Mouse (Mus musculus): ENCODE measurements around the gene Aldh5a1.

Gene Aldh5a1

GRCm38 (mm10) chr13:24933199-24933598 is 4.3 kb downstream of the Aldh5a1 start:
- DNase-seq (ENCODE audit: low read depth, low spot score): no peak

GRCm38 (mm10) chr13:24930591-24930990 is 6.9 kb downstream of the Aldh5a1 start:
- DNase-seq (ENCODE audit: low read depth, low spot score): no peak

- no peak for DNase-seq (ENCODE audit: low read depth, low spot score)
Measured at GRCm38 (mm10) chr13:24923991-24924390, 13.5 kb downstream of the Aldh5a1 start.

GRCm38 (mm10) chr13:24921281-24921680 is 16.2 kb downstream of the Aldh5a1 start:
- no peak for DNase-seq (ENCODE audit: low read depth, low spot score)

- DNase-seq (ENCODE audit: low read depth, low spot score): peak; percentile 73
Measured at GRCm38 (mm10) chr13:24920333-24920977, 17.0 kb downstream of the Aldh5a1 start.

GRCm38 (mm10) chr13:24915831-24916230 is 21.6 kb downstream of the Aldh5a1 start:
- DNase-seq (ENCODE audit: low read depth, low spot score): no peak

GRCm38 (mm10) chr13:24914915-24915314 is 22.5 kb downstream of the Aldh5a1 start:
- no peak for DNase-seq (ENCODE audit: low read depth, low spot score)

- DNase-seq (ENCODE audit: low read depth, low spot score): no peak
Measured at GRCm38 (mm10) chr13:24913576-24913975, 23.9 kb downstream of the Aldh5a1 start.

GRCm38 (mm10) chr13:24909112-24909511 is 28.3 kb downstream of the Aldh5a1 start:
- DNase-seq (ENCODE audit: low read depth, low spot score): no peak

GRCm38 (mm10) chr13:24906831-24907570 is 30.5 kb downstream of the Aldh5a1 start:
- no peak for DNase-seq (ENCODE audit: low read depth, low spot score)

- DNase-seq (ENCODE audit: low read depth, low spot score): no peak
Measured at GRCm38 (mm10) chr13:24905422-24905821, 32.0 kb downstream of the Aldh5a1 start.

GRCm38 (mm10) chr13:24903412-24903811 is 34.0 kb downstream of the Aldh5a1 start:
- DNase-seq (ENCODE audit: low read depth, low spot score): no peak

- no peak for DNase-seq (ENCODE audit: low read depth, low spot score)
Measured at GRCm38 (mm10) chr13:24901916-24902315, 35.5 kb downstream of the Aldh5a1 start.

- DNase-seq (ENCODE audit: low read depth, low spot score): no peak
Measured at GRCm38 (mm10) chr13:24893880-24894279, 43.6 kb downstream of the Aldh5a1 start.

- no peak for DNase-seq (ENCODE audit: low read depth, low spot score)
Measured at GRCm38 (mm10) chr13:24892516-24892915, 44.9 kb downstream of the Aldh5a1 start.

- peak; percentile 30 for DNase-seq (ENCODE audit: low read depth, low spot score)
Measured at GRCm38 (mm10) chr13:24889554-24889953, 47.9 kb downstream of the Aldh5a1 start.

- no peak for DNase-seq (ENCODE audit: low read depth, low spot score)
Measured at GRCm38 (mm10) chr13:24882411-24882810, 55.0 kb downstream of the Aldh5a1 start.

- no peak for DNase-seq (ENCODE audit: low read depth, low spot score)
Measured at GRCm38 (mm10) chr13:24880704-24881103, 56.8 kb downstream of the Aldh5a1 start.

- DNase-seq (ENCODE audit: low read depth, low spot score): no peak
Measured at GRCm38 (mm10) chr13:24880208-24880607, 57.3 kb downstream of the Aldh5a1 start.

GRCm38 (mm10) chr13:24879359-24880040 is 58.0 kb downstream of the Aldh5a1 start:
- no peak for DNase-seq (ENCODE audit: low read depth, low spot score)

- no peak for DNase-seq (ENCODE audit: low read depth, low spot score)
Measured at GRCm38 (mm10) chr13:24868233-24868632, 69.2 kb downstream of the Aldh5a1 start.

GRCm38 (mm10) chr13:24867789-24868188 is 69.7 kb downstream of the Aldh5a1 start:
- DNase-seq (ENCODE audit: low read depth, low spot score): no peak

Data from mesoderm, embryonic 11.5 days (tissue).